Mouse (Mus musculus): ENCODE measurements around the gene Parp6.
A peak's percentile ranks its signal among the peaks of the same experiment; 100 is the strongest.

Gene Parp6

DNA sequence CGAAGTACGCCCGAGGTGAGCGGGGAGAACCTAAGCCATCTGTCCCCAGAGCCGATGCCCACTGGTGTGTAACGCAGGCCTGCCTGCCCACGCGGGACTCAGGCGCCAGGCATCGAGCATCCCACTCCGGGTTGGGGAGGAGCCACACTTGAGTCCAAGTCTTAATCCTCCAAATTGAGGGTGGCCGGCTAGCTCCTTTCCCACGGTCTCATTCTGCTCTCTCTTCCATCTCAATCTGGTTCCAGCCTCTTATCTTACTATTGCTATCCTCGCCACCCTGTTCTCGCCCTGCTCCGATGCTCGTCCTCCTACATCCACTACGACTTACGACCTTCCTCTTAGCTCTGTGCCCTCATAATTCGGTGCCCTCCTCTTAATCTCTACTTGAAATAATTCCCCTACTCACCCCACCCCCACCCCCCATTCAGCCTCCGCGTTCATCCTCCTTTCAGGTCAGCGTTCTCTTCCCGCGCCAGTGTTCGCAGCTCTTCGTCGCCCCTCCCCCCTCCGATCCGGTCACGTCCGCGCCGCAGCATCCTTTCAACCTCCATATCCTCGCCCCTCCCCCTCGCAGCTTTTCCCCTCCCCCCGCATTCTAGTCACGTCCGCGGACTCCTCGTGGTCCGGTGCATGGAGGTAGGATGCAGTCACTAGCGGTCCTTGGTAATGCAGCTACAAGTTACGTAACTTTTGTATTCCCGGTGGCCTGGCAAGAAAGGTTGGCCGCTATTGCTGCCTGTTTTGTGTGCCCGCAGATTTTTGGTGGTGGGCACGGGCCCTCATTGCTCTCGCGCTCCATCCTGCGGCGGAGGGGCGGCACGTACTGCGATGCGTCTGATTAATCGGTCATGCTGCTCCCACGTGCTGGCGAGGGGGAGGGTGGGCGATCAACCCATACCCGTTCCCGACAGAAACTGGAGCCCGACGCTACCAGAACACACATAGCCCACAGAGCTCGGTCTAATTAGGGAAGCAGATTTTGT, 39.8 kb downstream of the Parp6 start:
- peak; percentile 82 for DNase-seq

DNA sequence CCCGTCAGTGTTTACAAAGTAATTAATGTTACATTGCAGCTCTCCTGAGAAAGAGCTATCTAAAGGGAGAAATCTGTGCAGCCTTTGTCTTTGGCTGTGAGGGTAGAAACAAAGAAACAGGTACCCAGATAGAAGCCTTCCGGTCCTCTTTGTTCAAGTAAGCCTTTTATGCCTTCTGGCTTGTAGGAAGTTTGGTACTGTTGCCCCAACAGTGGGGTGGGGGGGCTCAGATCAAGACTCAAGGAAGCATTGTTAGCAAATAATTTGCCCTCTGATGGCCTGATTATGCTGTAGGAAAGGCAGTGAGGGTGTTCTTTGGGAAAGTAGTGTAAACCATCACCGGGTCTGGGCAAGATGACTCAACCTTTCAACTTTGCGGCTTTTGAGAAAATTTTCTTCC, 41.1 kb downstream of the Parp6 start:
- DNase-seq, result no peak

DNA sequence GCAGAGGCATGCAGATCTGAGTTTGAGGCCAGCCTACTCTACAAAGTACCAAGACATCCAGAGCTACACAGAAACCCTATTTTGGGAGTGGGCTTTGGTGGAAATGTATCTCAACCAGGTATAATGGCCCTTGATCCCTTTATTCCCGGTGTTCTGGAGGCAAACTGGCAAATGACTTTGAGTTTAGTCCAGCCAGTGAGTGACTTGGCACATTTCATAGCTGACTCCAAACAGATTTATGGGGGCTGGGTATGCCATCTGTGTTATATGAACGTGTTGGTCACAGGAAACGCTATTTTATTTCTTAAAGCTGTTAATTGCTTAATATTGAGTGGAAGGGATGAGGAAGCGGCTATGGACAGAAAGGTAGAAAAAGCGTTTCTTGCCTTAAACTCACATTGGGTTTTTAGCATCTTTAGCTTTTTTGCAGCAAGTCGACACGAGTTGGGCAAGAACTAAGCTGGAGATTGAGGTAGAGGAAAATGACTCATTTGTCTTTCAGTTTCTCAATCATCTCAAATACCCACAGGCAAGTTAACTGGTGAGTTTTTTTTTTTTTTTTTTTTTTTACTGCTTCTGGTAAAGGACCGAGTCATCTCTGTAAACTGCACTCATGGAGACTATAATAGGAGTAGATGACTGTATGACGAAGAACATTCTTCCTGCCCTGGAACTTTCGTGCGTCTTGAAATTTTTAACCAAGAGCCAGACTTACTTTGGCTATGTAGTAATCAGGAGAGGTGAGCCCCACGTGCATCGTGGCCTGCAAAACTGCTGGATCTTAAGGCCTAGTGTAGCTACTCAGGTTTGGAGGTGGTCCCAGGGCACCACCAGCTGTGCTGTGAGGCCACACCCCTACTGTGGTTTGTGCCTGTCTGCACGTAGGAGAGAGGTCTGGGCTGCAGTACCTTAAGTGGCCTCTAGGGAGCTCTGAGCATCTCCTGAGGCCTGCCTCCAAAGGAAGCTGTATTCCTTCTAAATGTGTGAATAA, 42.2 kb downstream of the Parp6 start:
- DNase-seq, result peak; percentile 88

DNA sequence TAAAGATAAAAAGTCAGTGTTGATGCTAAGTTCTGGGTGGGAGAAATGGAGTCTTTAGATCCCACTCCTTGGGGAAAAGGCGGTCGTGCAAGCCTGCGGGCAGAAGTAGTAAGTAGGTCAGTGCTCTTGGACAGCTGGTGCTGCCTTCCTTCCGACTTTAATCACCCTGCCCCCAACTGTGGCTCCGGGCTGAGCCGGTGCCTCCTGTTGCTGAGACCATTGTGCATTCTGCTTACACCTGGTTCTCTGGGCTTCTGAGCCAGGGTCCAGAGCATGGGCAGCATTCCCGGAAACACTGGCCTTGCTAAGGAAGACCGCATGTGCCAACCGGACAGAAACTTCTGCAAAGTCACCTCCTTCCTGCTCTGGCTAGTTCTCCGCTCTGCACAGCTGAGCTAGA, 43.3 kb downstream of the Parp6 start:
- DNase-seq, result no peak

DNA sequence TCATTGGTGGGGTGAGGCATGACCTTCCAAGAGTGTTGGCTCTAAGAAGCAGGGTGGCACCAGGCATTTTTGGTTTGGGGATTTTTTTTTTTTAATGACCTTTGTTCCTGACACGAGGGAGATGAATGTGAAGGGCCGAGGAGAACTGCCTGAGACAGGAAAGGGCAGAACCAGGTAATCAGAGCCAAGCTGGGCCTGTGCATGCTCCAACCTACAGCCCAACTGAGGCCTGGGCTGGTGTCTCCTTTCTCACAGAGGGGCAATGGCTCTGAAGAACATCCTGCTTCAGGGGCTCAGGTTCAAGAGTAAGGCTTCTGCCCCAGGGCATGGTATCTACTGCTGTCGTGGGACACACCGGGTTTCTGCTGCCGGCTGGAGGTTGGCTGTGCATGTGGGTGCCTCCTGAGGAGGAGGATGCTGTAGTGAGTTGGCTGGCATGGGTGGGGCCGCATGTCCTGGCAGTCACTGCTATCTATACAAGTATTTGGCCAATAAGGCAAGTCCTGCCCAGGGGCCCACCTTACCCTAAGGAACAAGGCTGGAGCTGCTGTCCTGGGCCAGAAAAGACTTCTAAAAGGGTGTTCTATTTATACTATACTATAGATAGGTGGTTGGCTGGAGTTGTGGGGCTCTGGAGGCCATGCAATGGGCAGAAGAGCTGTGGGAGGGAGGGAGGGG, 44.4 kb downstream of the Parp6 start:
- DNase-seq, result peak; percentile 72

DNA sequence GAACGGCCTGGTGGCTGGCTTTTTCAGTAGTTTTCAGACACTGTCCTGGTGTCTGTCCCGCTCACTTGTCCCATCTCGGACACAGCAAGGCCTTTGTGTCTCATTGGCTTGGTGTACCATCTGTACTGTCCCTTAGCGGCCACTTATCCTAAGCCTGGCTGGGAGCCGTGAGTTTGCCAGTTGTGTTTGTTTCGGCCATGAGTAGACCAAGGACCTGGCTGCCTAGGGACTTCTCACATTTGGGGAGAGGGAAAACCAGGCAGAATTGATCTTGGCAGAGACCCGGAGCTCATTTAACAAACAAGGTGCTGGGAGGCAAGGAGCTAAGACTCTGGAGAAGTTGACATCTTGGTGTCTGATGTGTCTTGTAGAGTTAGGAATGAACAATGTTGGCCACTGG, 46.1 kb downstream of the Parp6 start:
- DNase-seq, result no peak

DNA sequence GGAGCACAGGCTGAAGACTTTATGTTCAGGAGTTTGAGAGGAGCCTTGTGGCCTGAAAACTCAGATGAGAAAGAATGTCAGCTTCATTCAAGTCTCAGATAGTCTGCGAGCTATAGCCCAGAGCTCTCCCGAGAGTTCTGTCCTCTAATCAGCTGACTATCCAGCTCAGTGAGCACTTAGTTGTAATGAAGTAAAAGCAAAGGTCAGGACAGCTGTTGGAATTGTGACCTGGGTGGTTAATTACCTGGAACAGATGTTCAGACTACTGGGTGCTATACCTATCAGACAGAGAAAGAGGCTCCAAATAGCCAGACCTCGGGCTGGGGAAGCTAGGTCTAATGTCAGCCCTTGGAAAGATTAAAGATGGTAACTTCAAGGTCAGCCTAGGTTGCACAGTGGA, 46.9 kb downstream of the Parp6 start:
- no peak for DNase-seq

DNA sequence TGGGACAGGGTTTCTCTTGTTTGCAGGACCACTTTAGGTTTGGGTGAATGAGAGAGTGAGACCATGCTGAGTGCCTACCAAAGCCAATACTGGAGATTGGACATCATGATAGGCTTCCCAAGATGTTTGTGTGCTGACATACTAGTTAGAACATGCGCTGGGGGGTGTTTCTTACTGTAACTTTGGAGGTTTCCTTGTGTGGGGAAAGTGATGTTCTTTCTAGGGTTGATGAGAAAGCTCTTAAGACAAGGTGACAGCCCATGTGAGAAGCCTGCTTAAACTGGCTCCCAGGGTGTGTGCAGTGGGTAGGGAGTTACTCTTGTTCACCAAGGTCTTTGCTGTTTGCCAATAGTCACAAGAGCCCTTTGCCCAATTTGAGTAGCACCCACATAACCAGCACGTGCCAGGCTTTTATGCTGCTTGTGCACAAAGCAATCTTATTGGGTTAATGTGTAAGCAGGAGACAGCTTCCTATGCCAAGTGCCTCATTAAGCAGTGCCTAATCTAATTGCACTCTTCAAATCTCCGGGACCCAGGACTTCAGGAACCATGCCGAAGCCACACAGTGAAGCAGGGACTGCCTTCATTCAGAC, 47.7 kb downstream of the Parp6 start:
- no peak for DNase-seq

DNA sequence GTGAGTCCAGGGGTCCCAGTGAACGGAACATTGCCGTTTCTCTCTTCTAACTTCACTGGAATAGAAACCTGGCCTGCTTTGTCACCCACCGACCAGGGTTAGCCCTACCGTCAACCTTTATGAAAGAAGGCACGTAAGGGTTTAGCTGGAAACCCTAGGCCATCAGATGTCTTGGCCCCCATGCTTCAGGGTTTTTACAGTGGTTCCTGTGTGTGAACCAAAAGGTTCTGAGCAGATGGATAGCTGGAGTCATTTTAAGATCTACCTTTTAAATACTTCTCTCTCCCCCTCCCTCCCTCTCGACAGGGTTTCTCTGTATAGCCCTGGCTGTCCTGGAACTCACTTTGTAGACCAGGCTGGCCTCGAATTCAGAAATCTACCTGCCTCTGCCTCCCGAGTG, 48.9 kb downstream of the Parp6 start:
- no peak for DNase-seq

DNA sequence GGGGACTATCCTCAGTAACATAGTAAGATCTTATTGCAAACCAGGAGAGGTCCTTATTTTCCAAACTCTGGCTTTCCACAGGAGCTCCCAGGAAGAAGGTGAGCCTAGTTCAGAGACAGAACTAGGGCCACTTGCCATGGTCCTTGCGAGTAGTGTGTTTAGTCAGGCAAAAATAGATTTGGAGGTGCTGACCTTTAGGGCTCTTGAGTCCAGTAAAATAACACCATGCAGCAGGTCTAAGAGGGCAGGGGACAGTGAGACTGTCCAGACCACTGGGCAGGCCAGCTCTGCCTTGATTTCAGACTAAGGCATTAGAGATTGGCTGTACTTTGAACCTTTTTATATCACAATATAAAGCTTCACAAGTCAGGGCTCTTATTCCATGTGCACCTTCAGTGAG, 49.7 kb downstream of the Parp6 start:
- no peak for DNase-seq

DNA sequence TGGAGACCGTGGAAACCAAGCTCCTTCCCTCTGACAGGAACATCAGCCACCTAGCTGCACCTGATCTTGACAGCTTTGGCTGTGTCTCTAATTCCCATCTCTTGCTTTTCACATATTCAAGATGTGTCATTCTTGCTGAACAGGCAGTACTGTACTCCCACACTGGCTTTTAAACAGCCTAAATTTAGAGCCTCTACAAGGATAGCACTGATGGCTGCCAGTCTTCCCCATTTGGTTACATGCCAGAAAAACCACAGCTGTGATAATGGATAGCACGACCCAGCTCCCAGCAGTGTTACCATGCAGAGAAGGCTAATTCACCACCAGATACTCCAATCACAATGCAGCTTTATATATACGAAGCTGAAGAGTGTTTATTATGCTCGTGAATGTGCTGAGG, 50.2 kb downstream of the Parp6 start:
- DNase-seq, result no peak

DNA sequence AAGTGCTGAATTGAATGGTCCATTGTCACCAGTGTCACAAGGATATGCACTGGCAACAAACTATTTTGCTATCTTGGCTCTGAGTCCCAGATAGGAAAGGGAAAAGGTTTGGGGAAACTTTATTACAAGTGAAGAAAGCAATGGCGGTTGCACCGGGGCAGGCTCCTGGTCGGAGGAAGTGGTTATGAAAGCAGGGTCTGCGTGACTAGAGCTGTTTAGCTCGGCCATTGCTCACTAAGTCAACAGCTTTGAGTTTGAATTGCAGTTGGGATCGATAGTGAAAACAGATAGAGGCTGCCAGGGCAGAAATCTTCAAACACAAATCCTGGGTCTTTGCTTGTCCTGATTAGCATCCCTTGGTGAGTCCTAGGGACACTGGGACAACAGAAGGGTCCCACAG, 50.8 kb downstream of the Parp6 start:
- no peak for DNase-seq

DNA sequence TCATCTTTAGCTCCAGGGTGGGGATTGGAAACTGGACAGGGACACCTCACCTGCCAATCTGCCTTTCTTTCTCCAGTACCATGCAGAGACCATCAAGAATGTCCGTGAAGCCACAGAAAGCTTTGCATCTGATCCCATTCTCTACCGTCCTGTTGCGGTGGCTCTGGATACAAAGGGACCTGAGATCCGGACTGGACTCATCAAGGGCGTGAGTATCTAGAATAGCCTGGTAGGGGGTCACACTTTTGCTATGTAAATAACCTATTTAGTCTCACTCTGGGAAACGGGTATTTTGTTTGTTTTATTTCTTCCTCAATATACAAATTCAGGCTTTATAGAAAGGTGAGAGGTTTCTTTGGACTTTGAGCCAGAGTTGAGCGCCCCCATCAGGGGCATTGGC, 51.4 kb downstream of the Parp6 start:
- DNase-seq, result no peak

DNA sequence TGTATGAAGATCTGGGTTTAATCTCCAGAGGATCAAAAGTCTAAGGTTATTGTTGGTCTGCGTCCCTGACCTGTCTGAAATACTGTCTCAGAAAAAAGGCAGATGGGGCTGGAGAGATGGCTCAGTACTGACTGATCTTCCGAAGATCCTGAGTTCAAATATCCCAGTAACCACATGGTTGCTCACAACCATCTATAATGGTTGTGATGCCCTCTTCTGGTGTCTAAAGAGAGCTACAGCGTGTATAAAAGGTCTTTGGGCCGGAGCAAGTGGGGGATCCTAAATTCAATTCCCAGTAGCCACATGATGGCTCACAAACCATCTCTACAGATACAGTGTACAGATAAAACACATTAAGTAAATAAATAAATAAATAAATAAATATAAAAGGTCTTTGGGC, 52.1 kb downstream of the Parp6 start:
- DNase-seq, result no peak

DNA sequence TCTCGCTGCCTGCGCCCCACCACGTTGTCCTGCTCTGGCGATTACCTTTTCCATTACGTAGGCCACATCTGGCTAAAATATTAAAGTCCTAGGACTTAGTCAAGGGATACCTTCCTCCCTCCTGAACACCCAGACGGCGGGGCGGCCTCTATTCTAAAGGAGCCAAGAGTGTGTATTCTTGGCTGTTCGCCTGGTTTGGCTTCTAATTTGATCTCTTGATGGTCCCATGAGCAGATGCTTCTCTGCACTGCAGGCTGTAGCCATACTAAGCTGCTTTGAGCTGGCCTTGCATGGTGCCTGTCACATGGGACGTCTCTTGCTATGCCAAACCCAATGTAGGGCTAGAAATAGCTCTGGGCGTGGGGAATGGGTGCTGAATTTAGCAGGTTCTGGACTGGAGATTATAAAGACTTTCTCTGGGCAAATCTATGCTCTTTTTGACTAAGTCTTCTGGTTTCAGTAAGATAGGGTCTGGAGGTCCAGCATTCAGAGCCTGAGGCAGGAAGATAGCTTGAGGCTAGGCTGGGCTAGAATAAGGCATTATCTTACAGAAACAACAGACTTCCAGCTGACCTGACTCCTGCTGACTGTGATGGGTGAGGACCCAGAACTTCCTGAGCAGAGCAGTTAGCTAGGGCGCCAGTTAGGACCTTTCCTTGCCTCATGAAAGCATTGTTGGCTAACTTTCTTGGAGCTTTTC, 55.3 kb downstream of the Parp6 start:
- peak; percentile 17 for DNase-seq

DNA sequence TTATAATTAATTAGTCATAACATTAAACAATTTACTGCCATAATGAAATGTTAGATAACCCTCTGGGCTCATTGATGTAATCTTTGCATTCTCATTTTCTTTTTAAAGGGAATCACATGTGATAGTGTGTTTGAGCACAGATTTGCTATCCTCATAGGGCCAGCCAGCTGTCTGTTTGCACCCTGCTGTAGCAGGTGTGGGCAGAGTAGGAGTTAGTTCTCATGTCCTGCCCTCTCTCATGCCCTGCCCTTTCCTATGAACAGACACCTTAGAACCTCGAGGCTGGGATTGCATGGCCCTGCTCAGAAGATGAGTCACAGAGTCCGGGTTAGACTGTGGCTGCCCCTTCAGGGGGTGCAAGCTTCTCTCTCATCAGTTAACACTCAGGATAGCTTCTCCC, 56.3 kb downstream of the Parp6 start:
- DNase-seq, result no peak

DNA sequence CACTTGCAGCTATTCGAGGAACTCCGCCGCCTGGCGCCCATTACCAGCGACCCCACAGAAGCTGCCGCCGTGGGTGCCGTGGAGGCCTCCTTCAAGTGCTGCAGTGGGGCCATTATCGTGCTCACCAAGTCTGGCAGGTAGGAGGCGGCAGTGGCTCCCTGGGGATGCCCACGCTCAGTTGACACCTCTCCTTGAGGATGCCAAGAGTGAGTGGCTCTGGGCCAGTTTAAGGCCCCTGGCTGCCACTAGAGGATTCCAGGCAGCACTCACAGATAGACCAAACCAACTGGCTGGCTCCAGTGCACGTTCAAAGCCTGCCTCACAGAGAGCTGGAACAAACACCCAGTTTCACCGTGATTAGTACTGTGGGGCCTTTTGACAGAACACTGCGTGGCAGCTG, 58.5 kb downstream of the Parp6 start:
- no peak for DNase-seq

DNA sequence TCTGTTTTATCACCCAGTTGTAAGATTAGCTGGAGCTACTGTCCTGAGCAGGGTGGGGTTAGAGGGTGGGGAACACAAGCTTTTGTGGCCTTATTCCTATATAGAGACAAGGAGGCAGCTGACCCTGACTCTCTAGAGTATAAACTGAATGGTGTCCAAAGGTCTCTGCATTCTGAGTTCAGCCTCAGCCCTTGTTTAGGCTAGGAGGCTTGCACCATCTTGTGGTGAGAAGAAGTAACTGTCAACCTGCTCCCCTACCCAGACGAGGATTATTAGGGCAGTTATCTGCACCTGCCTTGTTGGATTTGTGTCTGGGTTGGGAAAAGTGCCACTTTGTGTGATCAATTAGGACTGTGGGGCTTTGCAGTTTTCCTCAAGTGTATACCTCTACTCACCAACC, 61.2 kb downstream of the Parp6 start:
- DNase-seq, result no peak

DNA sequence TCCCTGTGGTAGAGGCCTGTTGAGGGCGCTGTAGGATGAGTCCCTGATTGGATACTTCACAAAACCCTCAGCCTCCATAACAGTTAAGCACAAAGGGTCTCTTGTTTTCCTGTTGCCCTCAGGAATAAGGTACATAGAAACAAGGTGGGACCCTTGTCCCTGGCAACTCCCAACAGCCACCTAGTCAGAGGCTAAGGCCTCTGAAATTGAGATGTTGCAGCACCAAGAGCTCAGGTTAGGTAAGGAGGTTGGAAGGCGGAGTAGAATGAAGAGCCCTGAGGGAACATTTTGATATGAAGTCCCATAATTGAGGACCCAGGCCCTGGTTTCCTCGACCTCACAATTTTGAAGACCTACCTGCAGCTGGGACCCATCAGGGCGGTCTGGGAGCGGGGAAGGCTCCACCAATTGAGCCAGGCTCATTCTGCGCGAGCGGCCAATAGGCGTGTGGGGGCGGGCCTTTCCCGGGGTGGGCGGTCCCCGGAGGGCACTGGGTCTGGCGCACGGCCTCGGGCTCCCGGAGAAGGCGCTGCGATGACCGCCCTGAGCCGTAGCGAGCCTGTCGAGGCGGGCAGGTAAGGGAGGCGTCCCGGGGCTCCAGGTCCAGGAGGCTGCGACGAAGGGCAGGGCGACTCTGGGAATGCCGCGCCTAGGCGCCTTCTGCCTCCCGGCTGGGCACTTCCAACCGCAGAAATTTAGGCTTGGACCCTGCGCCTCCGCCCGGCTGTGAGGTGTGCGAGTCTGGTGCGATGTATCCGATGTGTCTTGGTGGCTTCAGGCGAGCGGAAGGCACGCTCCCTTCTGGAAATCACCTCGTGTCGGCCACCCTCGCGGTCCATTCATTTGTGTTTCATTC, 62.8 kb downstream of the Parp6 start, which contains the start of gene Gramd2:
Gramd2 (plus strand) TSS at position 467 of the 856 bp plus-strand sequence.
- DNase-seq, result peak; percentile 85

DNA sequence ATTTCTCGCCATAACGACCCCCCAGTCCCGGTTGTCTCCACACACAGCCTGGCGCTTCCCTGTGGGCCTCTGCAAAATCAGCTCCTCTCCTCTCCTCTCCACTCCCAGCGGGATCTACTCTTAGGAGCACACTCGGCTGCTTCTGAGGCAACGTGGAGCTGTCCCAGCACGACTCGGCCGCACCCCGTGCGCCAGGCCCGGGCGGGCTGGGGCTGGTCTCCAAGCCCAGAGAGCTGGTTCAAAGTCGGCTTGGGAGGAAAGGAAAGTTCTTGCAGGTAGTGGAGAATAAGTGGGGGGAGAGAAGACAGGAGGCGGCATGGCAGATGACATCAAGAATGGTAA, 63.4 kb downstream of the Parp6 start:
- DNase-seq, result no peak

DNA sequence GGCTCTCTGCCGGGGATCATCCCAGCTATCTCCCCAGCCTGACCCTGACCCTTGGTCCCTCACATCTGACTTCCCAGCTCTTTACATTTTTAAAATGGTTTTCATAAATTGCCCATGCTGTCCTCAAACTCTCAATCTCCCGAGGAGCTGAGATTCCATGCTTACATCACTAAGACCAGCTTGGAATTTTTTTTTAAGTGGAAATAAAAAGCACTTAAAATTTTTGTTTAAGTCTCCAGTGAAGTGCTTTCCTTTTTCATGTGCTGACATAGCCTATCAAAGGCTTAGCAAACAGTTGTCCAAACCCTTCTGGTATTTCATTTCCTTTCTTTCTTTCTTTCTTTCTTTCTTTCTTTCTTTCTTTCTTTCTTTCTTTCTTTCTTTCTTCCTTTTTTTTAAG, 66.9 kb downstream of the Parp6 start:
- no peak for DNase-seq
